Mouse (Mus musculus) cerebellum, adult 11-12 months (tissue): Measurements from ENCODE around the gene Krt18.
A peak's percentile ranks its signal among the peaks of the same experiment; 100 is the strongest.

Experiments
- DNase-seq: peaks from one replicate; pipeline ENCODE4 v3.0.0; 2022

The Krt18 gene

DNA sequence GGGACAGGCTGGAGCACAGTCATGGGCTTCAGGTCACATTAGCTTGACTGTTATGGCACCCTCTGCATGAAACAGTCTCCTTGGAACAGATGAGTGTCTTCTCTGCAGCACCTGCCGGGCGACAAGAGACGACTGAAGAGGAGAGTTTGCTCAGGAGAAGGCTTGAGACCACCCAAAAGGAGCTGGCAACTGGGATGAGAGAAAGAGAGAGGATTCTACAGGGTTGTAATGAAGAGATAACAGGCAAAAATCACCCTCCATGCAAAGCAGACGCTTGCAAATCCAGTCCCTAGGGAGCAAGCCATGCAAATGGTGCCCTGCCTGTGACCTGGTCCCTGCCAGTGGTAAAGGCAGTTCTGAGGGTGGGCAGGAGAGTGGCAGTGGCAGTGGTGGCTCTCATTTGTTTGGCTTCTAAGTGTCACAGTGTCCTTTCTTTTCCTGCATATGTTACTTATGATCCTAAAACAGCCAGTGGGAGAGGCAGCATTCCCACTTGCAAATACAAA lies 15.7 kb upstream of the Krt18 start:
- no peak for DNase-seq

DNA sequence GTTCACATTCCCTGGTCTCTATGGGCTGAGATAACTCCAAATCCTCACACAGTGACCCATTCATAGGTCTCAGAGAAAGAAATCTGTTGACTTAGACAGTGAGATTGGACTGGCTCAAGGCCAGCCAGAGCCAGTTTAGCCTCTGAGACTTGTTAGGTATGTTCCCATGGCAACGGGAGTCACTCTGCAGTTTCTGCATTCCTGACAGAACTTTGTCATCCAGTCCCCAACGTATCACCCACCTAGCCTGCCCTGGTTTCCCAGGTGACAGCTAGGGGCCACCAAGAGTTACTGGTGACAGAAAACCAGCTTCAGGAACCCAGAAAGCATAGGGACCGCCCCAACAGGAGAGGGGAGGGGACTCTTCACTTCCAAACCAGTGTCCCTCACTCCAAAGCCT lies 14.3 kb upstream of the Krt18 start:
- no peak for DNase-seq

DNA sequence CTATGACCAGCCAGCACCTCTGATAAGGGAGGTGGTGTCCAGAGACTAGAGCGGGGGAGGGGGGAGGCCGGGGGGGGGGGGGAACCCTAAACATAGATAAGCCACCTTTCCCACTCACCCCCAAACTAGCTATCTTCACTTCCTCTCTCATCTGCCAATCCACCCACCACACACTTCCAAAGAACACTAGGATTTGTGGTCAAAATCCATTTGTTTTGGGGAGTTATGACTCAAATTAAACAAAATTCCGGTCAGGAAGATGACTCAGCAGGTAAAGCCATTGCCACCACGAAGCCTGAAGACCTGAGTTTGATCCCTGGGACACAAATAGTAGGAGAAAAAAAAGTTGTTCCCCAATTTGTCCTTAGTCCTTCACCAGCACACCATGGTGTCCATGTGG lies 13.1 kb upstream of the Krt18 start:
- DNase-seq: no peak

DNA sequence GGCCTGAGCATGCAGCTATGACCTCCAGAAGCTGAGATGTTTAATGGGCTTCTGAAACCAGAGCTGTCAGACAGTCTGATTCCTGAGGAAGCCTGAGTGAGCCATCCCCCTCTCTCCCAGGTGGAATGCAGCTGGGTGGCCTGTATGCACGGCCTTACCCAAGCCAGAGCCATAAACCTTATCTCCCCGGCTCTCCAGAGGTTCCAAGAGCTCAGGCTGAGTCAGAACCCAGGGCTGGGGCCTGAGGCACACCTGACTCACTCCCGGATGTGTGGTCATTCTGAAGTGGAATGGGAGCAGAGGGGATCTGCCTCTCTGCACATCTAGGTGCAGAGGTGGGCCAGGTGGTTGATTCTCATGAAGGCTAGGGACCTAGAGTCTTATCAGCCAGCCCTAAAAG lies 11.9 kb upstream of the Krt18 start:
- DNase-seq: no peak

DNA sequence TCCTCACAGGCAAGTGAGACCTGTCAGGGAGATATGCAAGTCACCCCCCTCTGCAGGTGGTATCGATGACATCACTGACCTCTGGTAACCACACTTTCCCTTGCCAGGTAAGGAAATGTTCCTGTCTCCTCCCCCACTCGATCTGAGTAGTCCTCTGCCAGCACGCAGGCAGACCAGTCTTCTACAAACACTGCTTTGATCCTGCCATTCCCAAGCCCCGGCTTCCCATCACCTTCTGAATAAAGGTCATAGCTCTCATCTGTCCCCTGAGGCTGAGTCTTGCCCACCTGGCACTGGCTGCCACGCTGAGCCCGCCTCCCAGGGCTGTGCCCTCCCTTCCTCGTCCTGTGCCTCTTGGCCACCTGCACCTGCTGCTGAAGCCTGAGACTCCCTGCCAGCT lies 11.2 kb upstream of the Krt18 start:
- no peak for DNase-seq

DNA sequence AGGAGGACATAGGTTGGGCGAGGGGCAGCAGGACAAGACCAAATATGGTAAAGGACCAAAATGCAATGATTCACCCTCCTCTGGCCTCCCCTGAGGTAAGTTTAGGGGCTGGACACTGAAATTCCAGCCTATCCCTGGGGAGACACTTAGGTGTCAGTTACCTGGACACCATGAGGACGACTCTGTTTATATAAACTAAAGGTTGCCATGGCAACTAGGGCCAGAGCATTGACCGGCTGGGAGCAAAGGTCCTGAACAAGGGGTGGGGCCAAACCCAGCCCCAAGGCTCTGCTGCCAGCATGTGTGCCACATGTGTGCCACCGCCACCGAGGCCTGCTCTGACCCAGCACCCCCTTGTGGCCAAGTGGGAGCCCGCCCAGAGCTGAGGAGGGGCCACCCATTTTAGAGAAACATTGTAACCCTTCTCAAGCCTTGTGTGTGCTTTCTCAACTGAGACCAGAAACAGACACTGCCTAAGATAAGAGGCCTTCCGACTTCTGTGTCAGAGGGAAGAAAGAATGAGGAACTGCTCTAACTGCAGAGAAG lies 10.0 kb upstream of the Krt18 start:
- no peak for DNase-seq

DNA sequence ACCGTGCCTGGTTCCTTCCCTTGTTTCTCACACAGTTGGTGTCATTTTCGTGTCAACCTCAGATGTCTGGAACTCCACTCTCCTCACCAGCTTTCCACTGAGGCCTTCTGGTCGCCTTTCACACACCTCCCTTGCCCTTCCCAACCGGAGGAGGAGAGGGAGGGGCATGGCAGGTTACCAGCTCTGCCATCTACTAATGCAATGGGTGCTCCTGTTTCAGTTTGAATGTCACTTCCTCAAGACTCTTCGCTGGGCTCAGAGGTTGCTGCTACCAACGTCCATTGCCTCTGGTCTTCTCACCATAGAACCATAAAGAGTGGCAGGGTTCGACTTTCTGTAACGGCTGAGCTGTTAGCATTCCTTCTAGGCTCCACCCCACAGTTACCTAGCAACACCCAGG lies 5.5 kb upstream of the Krt18 start:
- DNase-seq: no peak

DNA sequence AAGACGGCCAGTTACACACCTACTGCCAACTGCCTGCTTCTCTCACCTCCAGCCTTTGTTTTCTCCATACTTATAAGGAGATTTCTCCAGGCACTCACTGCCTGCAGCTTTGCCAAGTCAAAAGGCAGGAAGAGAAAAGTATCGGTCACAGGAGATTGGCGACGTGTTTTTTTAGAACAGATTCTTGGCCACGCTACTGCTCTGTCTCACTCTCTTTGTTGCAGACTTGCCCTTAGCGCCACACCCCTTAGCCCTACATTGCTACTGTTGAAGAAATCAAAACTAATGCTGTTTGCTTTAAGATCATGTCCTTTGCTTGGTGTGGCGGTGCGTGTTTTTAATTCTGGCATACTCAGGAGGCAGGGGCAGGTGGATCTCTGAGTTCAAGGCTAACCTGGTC lies 4.1 kb upstream of the Krt18 start:
- DNase-seq: no peak

DNA sequence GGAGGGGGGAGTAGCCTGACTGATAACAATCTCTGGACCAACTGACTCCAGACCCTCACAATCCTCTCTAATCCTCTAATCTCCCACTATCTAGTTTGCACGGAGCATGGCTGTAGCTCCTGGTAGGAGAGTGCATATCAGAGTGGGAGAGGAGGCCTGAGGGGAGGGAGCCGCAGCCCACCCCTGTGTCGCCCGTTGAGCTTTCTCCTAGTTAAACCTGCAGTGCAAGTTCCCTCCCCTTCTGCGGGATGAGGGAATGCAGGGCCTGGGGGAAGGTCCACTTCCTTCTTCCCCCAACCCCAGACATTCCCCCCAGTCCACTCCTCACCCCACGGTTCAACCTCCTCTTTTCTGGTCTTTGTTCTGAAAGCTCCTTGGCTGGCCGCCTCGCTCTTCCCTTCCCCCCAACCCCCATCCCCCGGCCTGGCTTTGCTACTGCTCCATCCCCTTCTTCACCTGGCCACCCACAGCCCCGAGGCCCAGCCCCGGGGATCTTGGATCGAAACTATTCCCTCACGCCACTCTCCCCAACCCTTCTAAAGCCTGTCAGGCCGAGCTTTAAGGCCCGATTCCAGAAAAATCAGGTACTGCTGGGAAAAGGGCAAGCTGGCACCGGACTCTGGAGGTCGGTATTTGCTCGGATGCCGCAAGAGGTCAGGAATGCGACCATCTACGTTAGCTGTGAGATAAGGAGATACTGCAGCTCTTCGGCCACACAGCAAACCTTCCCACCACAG lies 2.7 kb upstream of the Krt18 start:
- no peak for DNase-seq

DNA sequence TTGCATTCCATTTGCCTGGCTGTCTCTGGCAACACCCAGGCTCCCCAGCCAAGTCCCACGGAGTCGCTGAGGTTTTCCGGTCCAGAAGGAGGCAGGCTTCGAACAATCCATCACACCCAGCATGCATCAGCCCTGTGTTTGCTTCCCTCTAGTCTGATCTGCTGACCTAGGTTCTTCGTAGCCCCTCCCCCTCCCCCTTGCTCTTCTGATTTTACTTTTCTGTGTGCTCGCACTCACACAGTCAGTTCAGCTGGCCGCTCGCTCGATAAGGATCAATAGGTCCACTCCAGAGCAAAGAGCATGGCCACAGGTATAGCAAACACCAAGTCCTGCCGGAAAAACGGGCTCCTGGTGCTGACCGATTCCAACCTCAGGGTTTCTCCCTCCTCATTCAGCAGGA lies 1.6 kb upstream of the Krt18 start:
- DNase-seq: no peak

DNA sequence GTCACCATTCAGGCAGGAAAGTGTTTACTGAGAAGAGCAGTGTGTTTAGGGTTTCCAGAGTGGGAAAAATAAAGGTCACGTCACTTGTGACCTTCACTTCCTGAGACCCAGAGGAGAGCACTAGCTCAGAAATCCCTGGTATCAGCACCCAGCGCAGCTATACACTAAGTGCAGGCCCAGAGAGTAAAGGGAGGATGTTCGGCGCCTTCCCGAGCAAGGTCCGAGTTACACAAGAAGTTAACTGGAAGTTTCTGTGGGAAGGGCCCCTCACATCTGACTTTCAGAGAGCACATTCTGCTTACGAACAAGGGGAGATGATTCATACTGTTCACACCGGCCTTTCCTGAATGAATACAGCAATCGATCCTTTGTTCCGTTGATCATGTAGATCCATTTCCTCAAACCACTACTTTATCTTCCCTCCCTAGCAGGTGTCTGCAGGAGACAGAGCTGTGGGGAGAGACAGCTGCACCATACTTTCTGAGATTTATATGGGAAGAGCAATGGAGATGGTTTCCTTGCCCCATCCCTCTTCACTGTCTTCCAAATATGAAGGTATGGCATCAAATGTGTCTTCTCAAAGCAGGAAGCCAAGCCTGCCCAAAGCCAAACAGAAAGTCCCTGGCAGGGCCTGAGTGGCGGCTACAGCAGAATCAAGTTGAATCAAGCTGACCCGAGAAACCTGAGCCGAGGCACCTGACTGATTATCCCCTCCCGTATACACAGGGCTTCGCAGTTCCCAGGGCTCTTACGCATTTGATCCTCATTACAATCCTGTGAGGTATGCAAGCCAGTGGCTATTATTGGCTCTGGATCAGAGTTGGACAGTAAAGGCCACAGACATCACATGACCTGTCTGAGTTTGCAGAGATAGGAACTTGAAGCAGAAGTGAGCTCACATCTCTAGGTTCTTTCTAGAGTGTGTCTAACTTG lies 6.4 kb downstream of the Krt18 start:
- DNase-seq: no peak

DNA sequence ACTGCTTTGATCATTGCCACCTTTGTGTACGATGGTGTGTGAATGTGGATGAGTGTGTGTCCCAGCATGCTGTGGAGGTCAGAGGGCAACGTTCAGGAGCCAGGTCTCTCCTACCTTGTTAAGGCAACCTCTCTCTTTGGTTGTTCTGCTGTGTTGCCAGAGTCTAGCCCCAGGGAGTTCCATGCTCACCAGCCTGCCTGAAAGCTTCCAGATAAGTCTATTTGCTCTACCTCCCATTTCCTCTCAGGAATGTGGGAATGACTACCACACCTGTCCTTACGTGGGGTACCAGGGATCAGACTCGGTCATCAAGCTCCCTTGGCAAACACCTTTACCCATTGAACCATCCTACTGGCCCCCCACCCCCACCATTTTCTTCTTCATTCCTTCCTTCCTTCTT lies 12.3 kb downstream of the Krt18 start:
- no peak for DNase-seq

DNA sequence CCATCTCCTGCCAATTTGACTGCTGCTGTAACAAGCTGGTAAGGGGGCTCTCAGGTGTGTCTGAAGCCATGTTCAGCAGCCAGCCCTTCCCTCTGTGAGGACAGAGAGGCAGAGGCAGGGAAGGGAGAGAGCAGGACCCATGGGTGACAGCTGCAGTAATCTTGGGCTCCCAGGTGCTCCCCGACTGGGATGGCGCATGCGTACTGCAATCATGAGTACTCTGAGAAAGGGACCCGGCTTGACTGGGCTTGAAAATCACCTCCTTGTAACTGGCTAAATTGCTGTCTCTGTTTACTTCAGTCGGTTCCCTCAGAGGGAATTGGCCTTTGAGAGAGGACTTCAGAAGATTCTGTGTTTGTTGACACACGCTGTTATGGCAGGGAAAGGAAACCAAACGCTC lies 14.0 kb downstream of the Krt18 start:
- DNase-seq: no peak

DNA sequence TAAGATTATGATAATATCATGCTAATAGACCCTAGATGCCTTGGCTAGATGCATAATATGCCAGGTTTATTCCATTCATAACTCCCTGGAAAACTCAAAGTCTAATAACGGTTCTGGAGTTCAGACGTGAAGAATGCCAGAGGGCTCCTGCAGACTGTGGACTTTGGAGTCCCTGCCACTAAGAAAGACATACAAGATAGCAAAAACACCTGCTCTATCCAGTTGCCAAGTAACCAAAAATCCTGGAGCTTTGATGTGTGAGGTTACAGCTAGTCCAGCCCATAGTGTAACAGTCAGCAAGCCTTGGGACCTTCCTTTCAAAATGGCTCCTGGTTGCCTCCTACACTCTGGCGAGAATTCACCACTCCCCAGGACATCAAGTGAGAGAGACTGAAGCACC lies 16.8 kb downstream of the Krt18 start:
- DNase-seq: no peak

DNA sequence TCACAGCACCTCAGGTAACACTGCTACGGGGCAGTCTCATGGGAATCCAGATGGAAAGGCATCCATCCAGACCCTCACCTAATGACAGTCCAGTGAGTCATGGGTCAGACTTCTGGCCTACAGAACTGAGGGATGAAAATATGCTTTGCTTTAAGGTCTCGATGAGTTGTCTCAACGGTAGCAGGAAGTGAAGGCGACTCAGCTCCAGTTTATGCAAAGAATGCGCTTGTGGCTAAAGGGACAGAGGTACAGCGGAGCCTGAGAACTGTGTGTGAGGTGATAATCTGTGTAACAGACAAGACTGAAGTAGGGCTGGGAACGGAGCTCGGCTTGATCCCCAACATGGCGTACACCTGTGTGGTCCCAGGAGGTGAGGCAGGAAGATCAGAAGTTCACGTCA lies 17.7 kb downstream of the Krt18 start:
- DNase-seq: no peak

DNA sequence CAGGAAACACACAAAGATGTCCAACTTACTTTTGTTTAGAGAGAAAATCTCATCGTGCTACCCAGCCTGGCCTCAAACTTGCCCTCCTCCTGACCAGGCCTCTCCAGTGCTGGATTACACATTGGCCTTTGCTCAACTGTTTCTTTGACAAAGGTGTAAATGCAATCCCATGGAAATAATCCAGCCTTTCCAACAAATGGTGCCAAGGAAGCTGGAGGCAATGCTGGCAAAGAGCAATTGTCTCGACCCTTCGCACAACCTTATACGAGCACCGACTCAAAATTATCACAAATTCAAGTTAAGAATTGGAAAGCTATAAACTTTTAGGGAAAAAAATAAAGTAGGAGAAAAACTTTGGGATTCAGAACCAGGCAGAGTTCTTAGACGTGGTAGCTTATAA lies 20.0 kb downstream of the Krt18 start:
- no peak for DNase-seq

DNA sequence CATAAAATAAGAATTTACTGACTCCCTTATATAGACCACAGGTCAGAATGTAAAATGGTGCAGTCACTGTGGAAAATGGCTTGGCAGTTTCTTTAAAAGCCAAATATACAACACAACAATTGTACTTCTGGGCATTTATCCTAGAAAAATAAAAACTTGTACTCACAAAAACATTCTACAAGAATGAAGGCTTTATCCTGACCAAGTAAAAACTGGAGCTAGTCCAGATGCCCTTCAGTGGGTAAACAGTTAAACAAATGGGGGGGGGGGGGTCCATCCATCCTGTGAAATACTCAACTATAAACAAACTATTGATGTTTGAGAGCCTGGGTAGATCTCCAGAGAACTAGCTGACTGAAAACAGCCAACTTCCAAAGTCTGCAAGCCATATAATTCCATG lies 21.9 kb downstream of the Krt18 start:
- DNase-seq: no peak

DNA sequence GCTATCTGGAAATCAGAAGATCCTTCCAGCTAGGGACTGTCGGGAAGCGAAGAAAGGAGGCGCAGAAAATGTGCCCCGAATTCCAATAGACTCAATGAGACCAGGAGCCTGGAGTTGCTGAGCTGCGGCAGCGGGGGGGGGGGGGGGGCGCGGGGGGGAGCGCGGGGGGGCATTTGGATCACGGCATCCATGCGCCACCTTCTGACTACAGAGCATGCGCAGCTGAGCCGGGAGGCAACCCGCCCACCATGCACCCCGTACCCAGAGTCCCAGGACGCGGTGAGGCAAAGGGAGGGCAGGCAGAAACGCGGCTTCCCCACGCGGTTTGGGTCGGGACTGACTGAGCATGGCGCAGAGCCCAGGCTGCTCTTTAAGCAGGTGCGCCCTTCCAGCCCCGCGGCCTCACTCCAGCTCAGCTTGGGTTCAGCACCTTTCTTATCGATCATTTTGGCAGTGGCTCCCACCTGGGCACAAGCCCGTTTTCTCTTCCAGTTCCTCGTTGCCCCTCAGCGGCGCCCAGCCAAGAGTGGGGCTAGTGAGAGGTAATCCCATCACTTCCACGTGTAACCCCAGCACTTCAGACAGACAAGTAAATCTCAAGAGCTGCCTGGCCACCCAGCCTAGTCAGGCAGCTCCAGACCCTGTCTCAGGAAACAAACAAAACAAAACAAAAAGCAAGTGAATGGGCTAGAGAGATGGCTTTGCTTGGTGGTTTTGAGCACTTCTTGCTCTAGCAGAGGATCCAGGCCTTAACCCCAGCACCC lies 24.1 kb downstream of the Krt18 start:
- peak; percentile 24 for DNase-seq

DNA sequence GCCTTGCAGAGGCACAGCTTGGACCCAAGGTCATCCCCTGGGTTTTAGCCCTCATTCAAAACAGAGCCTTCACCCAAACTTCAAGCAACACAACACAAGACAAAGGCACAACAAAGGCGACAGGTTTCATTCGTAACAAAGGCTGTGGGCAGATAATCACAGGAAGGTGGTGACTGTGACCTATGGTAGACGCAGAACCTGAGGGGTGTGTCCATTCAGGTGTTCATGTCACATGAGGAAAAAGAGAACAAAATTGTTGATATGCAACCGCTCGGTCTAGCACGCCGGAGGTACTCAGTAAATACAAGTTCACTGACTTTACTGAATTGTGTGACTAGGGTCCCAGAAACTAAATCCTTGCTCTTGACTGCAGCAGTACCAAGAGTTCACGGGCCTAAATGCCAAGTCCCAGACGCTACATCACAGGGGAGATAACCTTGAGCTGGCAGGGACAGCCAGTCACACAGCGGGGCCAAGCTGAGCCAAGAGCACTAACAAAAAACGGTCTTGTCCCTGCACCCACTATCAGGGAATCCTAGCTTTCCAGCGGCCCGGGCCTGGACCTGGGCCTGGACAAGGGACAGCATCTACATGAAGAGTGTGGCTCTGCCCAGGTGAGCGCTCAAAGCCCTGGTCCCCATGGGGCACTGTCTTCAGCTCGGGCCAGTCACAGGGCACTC lies 28.7 kb downstream of the Krt18 start:
- DNase-seq: no peak

DNA sequence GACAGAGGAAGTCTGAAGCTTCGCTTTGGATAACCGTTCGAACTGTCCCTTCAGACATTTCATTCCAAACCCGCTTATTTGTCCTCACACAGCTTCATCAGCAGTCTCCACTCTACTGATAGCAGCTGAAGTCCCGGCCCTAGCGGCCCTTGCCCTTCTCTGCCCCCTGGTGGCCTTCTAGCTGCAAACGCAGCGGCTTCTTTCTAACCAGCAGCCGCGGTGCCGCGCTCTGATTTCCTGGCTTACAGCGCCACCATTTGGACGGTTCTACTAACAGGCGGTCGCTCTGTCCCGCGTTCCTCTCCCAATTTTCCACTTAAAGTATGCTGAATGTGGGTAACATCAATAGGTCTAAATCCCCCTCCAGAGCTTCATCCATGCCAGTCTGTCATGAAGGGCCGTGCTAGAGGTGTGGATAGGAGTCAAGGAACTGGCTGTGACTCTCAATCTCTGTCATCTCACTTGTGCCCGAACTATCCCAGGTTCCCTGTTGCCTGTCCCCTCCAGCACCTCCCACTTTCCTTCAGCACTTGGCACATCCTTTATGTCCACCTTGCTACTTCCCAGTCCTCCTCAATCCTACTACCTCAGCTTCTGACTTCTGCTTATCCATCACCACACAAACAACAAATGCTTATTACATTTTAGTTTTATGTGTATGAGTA lies 37.8 kb downstream of the Krt18 start:
- peak; percentile 86 for DNase-seq

DNA sequence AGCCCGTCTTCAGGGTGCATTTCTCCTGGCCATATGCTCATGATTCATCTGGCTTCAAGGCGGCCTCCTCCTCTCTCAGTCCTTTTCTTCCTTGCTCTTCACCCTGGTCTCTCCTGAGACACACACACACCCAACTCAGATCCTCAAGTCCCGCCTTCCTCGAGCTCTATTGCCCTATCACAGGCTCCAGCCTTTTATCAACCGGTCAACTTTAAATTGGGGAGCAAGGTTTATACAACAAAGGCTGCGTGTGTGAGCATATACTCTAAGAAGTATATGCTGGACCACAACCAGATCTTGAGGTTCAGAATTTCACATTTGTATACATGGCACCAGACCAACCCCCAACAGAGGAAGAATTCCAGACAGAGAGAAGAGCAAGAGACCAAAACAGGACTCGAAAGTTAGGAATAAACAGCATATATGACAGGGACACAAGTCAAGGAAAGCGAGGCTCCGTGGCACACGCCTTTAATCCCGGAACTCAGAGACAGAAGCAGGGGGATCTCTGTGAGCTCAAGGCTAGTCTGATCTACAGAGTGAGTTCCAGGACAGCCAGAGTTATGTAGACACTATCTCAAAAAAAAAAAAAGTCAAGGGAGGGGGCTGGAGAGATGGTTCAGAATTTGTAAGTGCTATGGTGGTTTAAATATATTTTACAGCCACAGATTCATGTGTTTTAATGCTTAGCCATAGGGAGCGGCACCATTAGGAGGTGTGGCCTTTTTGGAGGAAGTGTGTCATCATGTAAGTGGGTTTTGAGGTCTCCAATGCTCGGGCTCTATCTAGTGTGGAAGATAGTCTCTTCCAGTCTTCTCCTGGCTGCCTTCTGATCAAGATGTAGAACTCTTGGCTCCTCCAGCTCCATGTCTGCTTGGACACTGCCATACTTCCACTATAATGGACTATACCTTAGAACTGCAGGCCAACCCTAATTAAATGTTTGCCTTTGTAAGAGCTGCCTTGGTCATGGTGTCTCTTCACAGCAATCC lies 42.8 kb downstream of the Krt18 start:
- DNase-seq: no peak
